Mouse (Mus musculus): ENCODE results near the gene Olfr640. TPM values are rescaled to one million over a fixed set of nuclear protein-coding genes. Genes with fewer than 3 reads are reported as not detected.

The Olfr640 gene
- polyA plus RNA-seq (2012; rRNA removed; ENCODE audit: low replicate concordance): not detected in 2 replicates

GRCm38 (mm10) chr7:104025473-104025872, at the start of gene Olfr640:
Olfr640 (minus strand) TSS chr7:104025573.

GRCm38 (mm10) chr7:104071769-104072168, 46.4 kb upstream of the Olfr640 start, which contains the start of gene Olfr644:
Olfr644 (minus strand) TSS chr7:104071869.

DNA sequence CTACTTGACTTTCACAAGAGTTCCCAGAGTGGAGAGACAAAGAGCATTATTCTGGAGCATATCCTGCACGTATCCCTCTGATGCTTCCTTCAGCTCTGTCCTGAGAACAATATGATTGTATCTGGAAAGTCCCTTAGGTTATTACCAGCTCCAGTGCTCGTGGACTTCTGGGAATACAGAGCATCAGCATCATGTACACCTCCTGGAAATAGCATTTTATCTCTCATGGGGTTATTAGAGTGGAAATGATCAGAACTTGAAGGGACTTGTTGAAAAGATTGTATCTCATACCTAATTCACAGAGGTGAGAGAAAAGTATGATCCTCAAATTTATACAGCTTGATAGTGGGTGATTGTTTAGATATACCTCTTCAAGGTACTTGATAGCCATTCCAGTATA, 36.0 kb upstream of the Olfr640 start, which contains the start of gene 4930516K23Rik:
4930516K23Rik (minus strand) TSS at position 101 of the 400 bp plus-strand sequence.

DNA sequence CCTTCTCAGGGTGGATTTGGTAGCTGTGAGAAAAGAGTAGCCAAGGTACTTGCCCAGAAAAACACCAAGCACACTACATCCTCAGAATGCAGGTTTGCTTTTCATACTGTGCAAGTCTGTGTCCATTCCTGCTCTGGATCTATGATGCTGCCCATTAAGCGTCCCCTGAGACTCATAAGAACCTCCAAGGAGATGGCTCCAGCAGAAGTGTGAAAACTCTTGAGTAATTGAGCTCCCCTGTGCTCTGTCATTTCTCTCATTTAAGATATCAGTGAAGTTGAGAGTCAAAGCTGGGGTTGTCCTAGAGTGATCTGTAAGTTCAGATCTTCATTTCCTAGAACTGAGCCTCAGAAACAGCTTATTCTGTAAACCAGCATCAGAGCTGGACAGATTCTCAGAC, 27.2 kb upstream of the Olfr640 start, which contains the start of gene Olfr642:
Olfr642 (minus strand) TSS at position 101 of the 400 bp plus-strand sequence.

GRCm38 (mm10) chr7:104035145-104035544, 9.8 kb upstream of the Olfr640 start, which contains the start of gene Olfr641:
Olfr641 (plus strand) TSS chr7:104035445.

GRCm38 (mm10) chr7:104017203-104017602, 8.2 kb downstream of the Olfr640 start, which contains the start of gene Olfr639:
Olfr639 (minus strand) TSS chr7:104017303.

GRCm38 (mm10) chr7:103998446-103998845, 26.9 kb downstream of the Olfr640 start, which contains the start of gene Olfr638:
Olfr638 (plus strand) TSS chr7:103998746.

GRCm38 (mm10) chr7:103970852-103971251, 54.5 kb downstream of the Olfr640 start, which contains the start of gene Olfr635:
Olfr635 (plus strand) TSS chr7:103971152.

Other genes starting within 250 kb of the Olfr640 start
- not detected in 2 replicates for gene Olfr68, start 245.9 kb downstream of the Olfr640 start, polyA plus RNA-seq (2012; rRNA removed; ENCODE audit: low replicate concordance)
- gene Olfr67, start 233.8 kb downstream of the Olfr640 start, polyA plus RNA-seq (2012; rRNA removed; ENCODE audit: low replicate concordance): not detected in 2 replicates
- 130 and 168 TPM in 2 replicates for gene Hbb-bt, start 211.6 kb downstream of the Olfr640 start, polyA plus RNA-seq (2012; rRNA removed; ENCODE audit: low replicate concordance)
- 1,520 and 2,066 TPM in 2 replicates for gene Hbb-bs, start 197.5 kb downstream of the Olfr640 start, polyA plus RNA-seq (2012; rRNA removed; ENCODE audit: low replicate concordance)
- not detected in 2 replicates for gene Hbb-bh2, start 185.1 kb downstream of the Olfr640 start, polyA plus RNA-seq (2012; rRNA removed; ENCODE audit: low replicate concordance)
- not detected in 2 replicates for gene Hbb-bh1, start 182.4 kb downstream of the Olfr640 start, polyA plus RNA-seq (2012; rRNA removed; ENCODE audit: low replicate concordance)
- not detected in 2 replicates for gene Hbb-y, start 172.4 kb downstream of the Olfr640 start, polyA plus RNA-seq (2012; rRNA removed; ENCODE audit: low replicate concordance)
- gene Olfr66, start 139.3 kb downstream of the Olfr640 start, polyA plus RNA-seq (2012; rRNA removed; ENCODE audit: low replicate concordance): not detected in 2 replicates
- gene Olfr64, start 131.1 kb downstream of the Olfr640 start, polyA plus RNA-seq (2012; rRNA removed; ENCODE audit: low replicate concordance): not detected in 2 replicates
- gene Olfr65, start 122.1 kb downstream of the Olfr640 start, polyA plus RNA-seq (2012; rRNA removed; ENCODE audit: low replicate concordance): not detected in 2 replicates
- gene Olfr631, start 96.7 kb downstream of the Olfr640 start, polyA plus RNA-seq (2012; rRNA removed; ENCODE audit: low replicate concordance): not detected in 2 replicates
- not detected in 2 replicates for gene Olfr632, start 91.2 kb downstream of the Olfr640 start, polyA plus RNA-seq (2012; rRNA removed; ENCODE audit: low replicate concordance)
- not detected in 2 replicates for gene Olfr633, start 81.1 kb downstream of the Olfr640 start, polyA plus RNA-seq (2012; rRNA removed; ENCODE audit: low replicate concordance)
- not detected in 2 replicates for gene Olfr635, start 54.4 kb downstream of the Olfr640 start, polyA plus RNA-seq (2012; rRNA removed; ENCODE audit: low replicate concordance)
- gene Olfr638, start 26.8 kb downstream of the Olfr640 start, polyA plus RNA-seq (2012; rRNA removed; ENCODE audit: low replicate concordance): not detected in 2 replicates
- gene Olfr639, start 8.3 kb downstream of the Olfr640 start, polyA plus RNA-seq (2012; rRNA removed; ENCODE audit: low replicate concordance): not detected in 2 replicates
- not detected in 2 replicates for gene Olfr641, start 9.9 kb upstream of the Olfr640 start, polyA plus RNA-seq (2012; rRNA removed; ENCODE audit: low replicate concordance)
- gene Olfr642, start 27.1 kb upstream of the Olfr640 start, polyA plus RNA-seq (2012; rRNA removed; ENCODE audit: low replicate concordance): not detected in 2 replicates
- gene 4930516K23Rik, start 35.9 kb upstream of the Olfr640 start, polyA plus RNA-seq (2012; rRNA removed; ENCODE audit: low replicate concordance): not detected in 2 replicates
- gene Olfr644, start 46.3 kb upstream of the Olfr640 start, polyA plus RNA-seq (2012; rRNA removed; ENCODE audit: low replicate concordance): not detected in 2 replicates
- not detected in 2 replicates for gene Olfr645, start 59.9 kb upstream of the Olfr640 start, polyA plus RNA-seq (2012; rRNA removed; ENCODE audit: low replicate concordance)
- not detected in 2 replicates for gene Olfr646, start 79.3 kb upstream of the Olfr640 start, polyA plus RNA-seq (2012; rRNA removed; ENCODE audit: low replicate concordance)
- not detected in 2 replicates for gene Ubqln5, start 104.3 kb upstream of the Olfr640 start, polyA plus RNA-seq (2012; rRNA removed; ENCODE audit: low replicate concordance)
- not detected in 2 replicates for gene Olfr643, start 111.8 kb upstream of the Olfr640 start, polyA plus RNA-seq (2012; rRNA removed; ENCODE audit: low replicate concordance)
- not detected in 2 replicates for gene Ubqln3, start 117.7 kb upstream of the Olfr640 start, polyA plus RNA-seq (2012; rRNA removed; ENCODE audit: low replicate concordance)
- not detected in 2 replicates for gene Ubqlnl, start 125.0 kb upstream of the Olfr640 start, polyA plus RNA-seq (2012; rRNA removed; ENCODE audit: low replicate concordance)
- not detected in 2 replicates for gene Olfm5, start 139.3 kb upstream of the Olfr640 start, polyA plus RNA-seq (2012; rRNA removed; ENCODE audit: low replicate concordance)
- 0.08 TPM in 1 of 2 replicates, not detected in the other for gene Olfr648, start 157.8 kb upstream of the Olfr640 start, polyA plus RNA-seq (2012; rRNA removed; ENCODE audit: low replicate concordance)
- gene Olfr649, start 170.4 kb upstream of the Olfr640 start, polyA plus RNA-seq (2012; rRNA removed; ENCODE audit: low replicate concordance): not detected in 2 replicates
- gene Trim6, start 193.2 kb upstream of the Olfr640 start, polyA plus RNA-seq (2012; rRNA removed; ENCODE audit: low replicate concordance): 1.3 TPM in 2 replicates
- gene Trim34a, start 218.9 kb upstream of the Olfr640 start, polyA plus RNA-seq (2012; rRNA removed; ENCODE audit: low replicate concordance): 6.3 and 7.0 TPM in 2 replicates